Mouse (Mus musculus): ENCODE measurements around the gene 1700029H14Rik. TPM values are rescaled to one million over a fixed set of nuclear protein-coding genes. Genes with fewer than 3 reads are reported as not detected.

Gene 1700029H14Rik
- polyA plus RNA-seq, 1 experiment, result 0.18 TPM

DNA sequence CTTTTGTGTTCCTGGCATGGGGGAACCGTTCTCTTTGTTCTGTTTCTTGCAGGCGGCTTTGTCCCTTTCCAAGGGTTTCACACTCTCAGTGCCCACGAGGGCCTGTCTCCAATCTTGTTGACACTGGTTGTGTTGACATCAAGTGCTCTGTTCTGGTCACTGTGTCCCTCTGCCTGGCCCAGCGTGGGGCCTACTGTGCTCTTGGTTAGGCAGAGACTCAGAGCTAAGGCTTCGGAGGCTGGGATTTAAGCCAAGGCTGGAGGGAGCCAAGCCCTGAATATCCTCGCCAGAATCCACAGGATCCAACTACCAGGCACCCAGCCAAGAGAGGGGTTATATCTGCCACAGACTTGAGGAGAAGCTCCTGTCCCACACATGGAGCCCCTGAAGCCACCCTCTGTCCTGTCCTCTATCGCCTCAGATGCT is 32.4 kb downstream of the 1700029H14Rik start:
- TF ChIP-seq CTCF (IDR thresholded peaks at IDR 0.05; ENCODE audit: borderline replicate concordance, insufficient read depth, low read depth, low read length) (no peak), POLR2A (IDR thresholded peaks at IDR 0.05; ENCODE audit: borderline replicate concordance, insufficient read depth, low read length) (no peak)
- H3K27me3 ChIP-seq (ENCODE audit: control insufficient read depth, insufficient read depth, low read length), result no peaks in the 10 kb centered on the region
- no peak overlapping the region for H3K4me3 ChIP-seq (replicated peaks; ENCODE audit: insufficient read depth, low read depth, low read length)
- WGBS, result 7% methylated on average over 7 of the region's 7 CpGs
- peaks cover 37% of the 10 kb centered on the region for H3K4me1 ChIP-seq (ENCODE audit: control insufficient read depth, insufficient read depth, low read length)
- H3K27ac ChIP-seq (ENCODE audit: insufficient read depth, low read length), result peak overlapping the region; percentile 34; the same call in 1 of the 2 replicates
- peak; percentile 92 to 93 for DNase-seq

DNA sequence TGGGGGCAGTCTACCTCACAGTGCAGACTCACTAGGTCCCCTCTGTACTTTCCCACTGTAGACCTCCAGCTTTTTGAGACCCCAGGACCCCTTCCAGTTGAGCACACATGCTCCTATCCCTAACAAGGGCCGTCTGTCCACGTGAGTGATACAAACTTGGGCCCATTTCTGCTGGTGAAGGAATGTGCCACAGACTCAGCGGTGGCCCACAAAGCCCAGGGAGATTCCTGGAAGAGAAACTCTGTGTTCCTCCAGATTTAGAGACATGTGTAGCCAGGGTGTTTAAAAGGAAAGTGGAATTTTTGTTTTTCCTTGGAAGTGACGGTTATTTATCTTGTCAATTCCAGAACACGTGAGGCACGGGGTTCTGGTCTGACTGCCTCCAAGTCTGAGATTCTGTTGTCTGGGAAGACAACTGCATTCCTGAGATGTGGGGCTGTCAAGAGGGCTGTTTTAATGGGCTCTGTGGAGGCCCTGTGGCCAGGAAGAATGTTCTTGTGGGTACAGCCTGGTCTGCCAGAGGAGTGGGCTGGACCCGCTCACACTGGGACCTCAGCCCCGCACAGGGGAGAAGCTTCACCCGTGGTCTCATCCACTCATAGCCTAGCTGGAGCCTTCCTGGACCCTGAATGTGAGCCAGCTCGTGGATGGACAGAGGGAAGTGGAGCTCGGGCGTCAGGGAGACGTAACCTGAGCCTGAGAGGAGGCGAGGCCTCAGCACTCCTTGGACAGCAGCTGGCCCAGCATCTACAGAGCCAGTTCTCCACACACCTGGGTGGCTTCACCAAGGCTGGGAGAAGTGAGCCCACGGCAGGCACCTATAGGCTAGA is 33.0 kb downstream of the 1700029H14Rik start:
- 76% methylated on average over 15 of the region's 15 CpGs for WGBS
- Histone ChIP-seq H3K4me3 (replicated peaks; ENCODE audit: insufficient read depth, low read depth, low read length) (no peak overlapping the region), H3K27ac (ENCODE audit: insufficient read depth, low read length) (no peak overlapping the region), H3K27me3 (ENCODE audit: control insufficient read depth, insufficient read depth, low read length) (no peaks in the 10 kb centered on the region), H3K4me1 (ENCODE audit: control insufficient read depth, insufficient read depth, low read length) (peaks cover 37% of the 10 kb centered on the region)
- TF ChIP-seq CTCF (IDR thresholded peaks at IDR 0.05; ENCODE audit: borderline replicate concordance, insufficient read depth, low read depth, low read length), result no peak
- TF ChIP-seq POLR2A (IDR thresholded peaks at IDR 0.05; ENCODE audit: borderline replicate concordance, insufficient read depth, low read length), result no peak
- DNase-seq, result no peak

DNA sequence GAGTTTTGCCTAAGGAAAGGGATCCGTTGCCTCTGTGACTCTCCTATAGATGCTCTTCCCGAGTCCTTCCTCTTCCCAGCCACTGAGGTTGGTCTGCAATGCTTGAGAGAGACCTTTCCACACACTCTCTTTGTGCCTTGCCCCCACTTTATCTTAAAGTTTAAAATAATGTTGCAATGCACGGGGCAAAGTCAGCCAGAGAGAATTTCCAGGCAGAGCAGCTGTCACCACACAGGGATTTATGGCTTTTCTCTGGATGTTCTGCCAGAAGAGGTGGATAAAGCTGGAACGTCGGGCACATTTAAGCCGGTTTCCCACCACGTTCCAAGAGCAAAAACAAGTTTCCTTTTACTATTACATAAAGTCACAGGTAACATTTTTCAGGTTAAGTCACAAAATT is 40.9 kb downstream of the 1700029H14Rik start:
- no peak for TF ChIP-seq POLR2A (IDR thresholded peaks at IDR 0.05; ENCODE audit: borderline replicate concordance, insufficient read depth, low read length)
- TF ChIP-seq CTCF (IDR thresholded peaks at IDR 0.05; ENCODE audit: borderline replicate concordance, insufficient read depth, low read depth, low read length), result no peak
- DNase-seq, result no peak
- H3K27me3 ChIP-seq (ENCODE audit: control insufficient read depth, insufficient read depth, low read length), result no peaks in the 10 kb centered on the region
- no peak overlapping the region for H3K27ac ChIP-seq (ENCODE audit: insufficient read depth, low read length)
- WGBS, result 78% methylated on average over 7 of the region's 7 CpGs
- H3K4me3 ChIP-seq (replicated peaks; ENCODE audit: insufficient read depth, low read depth, low read length), result no peak overlapping the region
- H3K4me1 ChIP-seq (ENCODE audit: control insufficient read depth, insufficient read depth, low read length), result peaks cover under 1% of the 10 kb centered on the region; the same call in 1 of the 2 replicates

DNA sequence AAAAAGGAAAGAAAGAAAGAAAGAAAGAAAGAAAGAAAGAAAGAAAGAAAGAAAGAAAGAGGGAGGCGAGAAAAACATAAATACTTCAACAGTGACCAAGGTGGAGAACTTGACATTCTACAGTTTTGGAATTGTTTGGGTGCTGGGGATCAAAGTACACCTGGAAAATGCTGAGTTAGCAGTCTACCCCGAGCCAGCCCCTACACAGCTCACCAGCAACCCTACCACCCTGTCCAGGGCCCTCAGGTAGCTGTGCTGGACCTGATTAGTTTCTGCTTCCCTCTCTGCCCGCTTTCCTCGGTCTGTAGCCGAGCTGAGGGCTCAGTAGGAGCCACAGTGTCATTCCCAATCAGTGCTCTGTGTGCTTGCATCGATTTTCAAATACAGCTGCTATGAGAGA is 41.9 kb downstream of the 1700029H14Rik start:
- 77% methylated on average over 6 of the region's 6 CpGs for WGBS
- TF ChIP-seq CTCF (IDR thresholded peaks at IDR 0.05; ENCODE audit: borderline replicate concordance, insufficient read depth, low read depth, low read length) (no peak), POLR2A (IDR thresholded peaks at IDR 0.05; ENCODE audit: borderline replicate concordance, insufficient read depth, low read length) (no peak)
- peaks cover 10% of the 10 kb centered on the region for H3K4me1 ChIP-seq (ENCODE audit: control insufficient read depth, insufficient read depth, low read length)
- H3K4me3 ChIP-seq (replicated peaks; ENCODE audit: insufficient read depth, low read depth, low read length), result no peak overlapping the region
- H3K27me3 ChIP-seq (ENCODE audit: control insufficient read depth, insufficient read depth, low read length), result no peaks in the 10 kb centered on the region
- no peak overlapping the region for H3K27ac ChIP-seq (ENCODE audit: insufficient read depth, low read length)
- DNase-seq, result no peak

DNA sequence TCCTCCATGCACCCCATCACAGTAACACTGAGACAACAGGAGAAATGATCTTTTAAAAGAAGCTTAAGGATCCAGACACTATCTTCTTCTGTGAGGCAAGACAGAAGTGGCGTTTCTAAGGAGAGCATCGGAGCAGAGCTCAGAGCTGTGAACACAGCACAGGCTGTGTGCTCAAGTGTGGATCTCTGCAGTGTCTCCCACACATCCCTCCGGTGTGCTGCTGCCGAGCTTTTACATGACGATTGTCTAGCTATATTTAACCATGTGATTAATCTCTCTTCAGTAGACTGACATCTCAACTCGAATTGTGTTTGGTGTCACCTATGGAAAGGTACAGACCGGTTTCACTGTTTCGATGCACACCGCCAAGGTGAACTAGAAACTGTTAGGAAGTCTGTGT is 42.8 kb downstream of the 1700029H14Rik start:
- Histone ChIP-seq H3K27ac (ENCODE audit: insufficient read depth, low read length) (no peak overlapping the region), H3K4me3 (replicated peaks; ENCODE audit: insufficient read depth, low read depth, low read length) (no peak overlapping the region), H3K27me3 (ENCODE audit: control insufficient read depth, insufficient read depth, low read length) (no peaks in the 10 kb centered on the region), H3K4me1 (ENCODE audit: control insufficient read depth, insufficient read depth, low read length) (peaks cover 12% of the 10 kb centered on the region)
- TF ChIP-seq POLR2A (IDR thresholded peaks at IDR 0.05; ENCODE audit: borderline replicate concordance, insufficient read depth, low read length) (no peak), CTCF (IDR thresholded peaks at IDR 0.05; ENCODE audit: borderline replicate concordance, insufficient read depth, low read depth, low read length) (no peak)
- no peak for DNase-seq
- 89% methylated on average over 9 of the region's 9 CpGs for WGBS

DNA sequence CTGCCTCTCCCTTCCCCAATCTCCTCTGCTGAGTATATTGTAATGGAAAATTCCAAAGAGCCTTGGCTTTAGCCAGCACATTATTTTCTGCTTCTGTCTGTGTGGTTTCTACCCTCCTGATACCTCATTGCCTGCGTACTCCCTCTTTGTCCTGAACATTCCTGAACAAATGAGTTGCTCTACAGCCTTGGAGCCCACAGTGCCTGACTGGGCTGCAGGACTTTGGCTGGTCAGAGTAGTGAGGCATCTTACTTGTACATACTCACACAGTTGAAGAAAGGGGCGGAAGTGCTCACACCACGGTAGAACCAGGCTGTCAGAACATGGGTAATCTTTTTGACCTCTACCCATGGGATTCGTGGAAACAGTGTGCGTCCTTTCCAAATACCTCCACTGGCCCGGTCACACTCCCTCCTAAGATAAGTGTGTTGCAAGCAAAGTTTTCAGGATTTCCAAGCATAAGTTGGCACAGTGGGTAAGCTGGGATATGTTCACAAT is 44.9 kb downstream of the 1700029H14Rik start:
- Histone ChIP-seq H3K27me3 (ENCODE audit: control insufficient read depth, insufficient read depth, low read length) (no peaks in the 10 kb centered on the region), H3K27ac (ENCODE audit: insufficient read depth, low read length) (no peak overlapping the region), H3K4me3 (replicated peaks; ENCODE audit: insufficient read depth, low read depth, low read length) (no peak overlapping the region), H3K4me1 (ENCODE audit: control insufficient read depth, insufficient read depth, low read length) (peaks cover 23% of the 10 kb centered on the region)
- 98% methylated on average over 6 of the region's 6 CpGs for WGBS
- TF ChIP-seq POLR2A (IDR thresholded peaks at IDR 0.05; ENCODE audit: borderline replicate concordance, insufficient read depth, low read length), result no peak
- no peak for TF ChIP-seq CTCF (IDR thresholded peaks at IDR 0.05; ENCODE audit: borderline replicate concordance, insufficient read depth, low read depth, low read length)
- DNase-seq, result no peak

DNA sequence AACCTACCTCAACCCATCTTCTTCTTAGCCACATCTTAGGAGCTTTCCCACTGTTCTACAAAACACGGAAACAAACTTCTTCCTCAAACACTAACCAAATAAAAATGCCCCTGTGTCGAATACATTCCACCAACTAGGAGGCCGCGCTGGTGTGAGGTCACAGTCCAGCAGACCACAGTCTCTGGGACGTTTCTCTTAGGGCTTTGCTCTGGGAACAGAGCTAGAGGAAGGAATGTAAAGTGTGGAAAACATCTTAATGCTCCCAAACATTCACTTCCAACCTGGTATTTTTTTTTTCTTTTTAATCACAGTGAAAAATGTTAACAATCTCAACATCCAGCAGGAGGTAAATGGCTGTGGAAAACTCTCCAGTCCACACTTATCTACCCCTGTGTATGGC is 45.5 kb downstream of the 1700029H14Rik start:
- TF ChIP-seq POLR2A (IDR thresholded peaks at IDR 0.05; ENCODE audit: borderline replicate concordance, insufficient read depth, low read length) (no peak), CTCF (IDR thresholded peaks at IDR 0.05; ENCODE audit: borderline replicate concordance, insufficient read depth, low read depth, low read length) (no peak)
- 92% methylated on average over 5 of the region's 5 CpGs for WGBS
- DNase-seq, result no peak
- Histone ChIP-seq H3K4me1 (ENCODE audit: control insufficient read depth, insufficient read depth, low read length) (peaks cover 27% of the 10 kb centered on the region), H3K27ac (ENCODE audit: insufficient read depth, low read length) (no peak overlapping the region), H3K27me3 (ENCODE audit: control insufficient read depth, insufficient read depth, low read length) (no peaks in the 10 kb centered on the region), H3K4me3 (replicated peaks; ENCODE audit: insufficient read depth, low read depth, low read length) (no peak overlapping the region)

DNA sequence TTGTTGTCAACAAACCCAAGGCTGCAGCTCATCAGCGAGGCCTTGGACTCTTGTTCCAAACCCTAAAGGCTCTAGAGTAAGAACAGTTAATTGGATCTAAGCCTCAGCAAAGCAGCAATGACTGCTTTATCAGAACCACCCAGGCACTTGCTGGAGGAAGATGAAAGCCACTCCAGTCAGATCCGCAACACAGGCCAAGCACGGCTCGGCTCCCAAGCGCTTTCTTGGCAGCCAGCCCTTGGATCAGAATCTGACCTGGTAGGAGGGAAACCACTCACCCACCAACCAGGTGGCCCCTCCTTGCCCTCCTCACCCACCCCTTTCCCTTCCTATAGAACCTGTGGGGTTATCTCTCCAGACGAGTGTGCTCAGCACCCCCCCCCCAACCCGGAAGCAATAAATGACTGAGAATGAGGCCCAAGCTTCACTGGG is 46.2 kb downstream of the 1700029H14Rik start:
- H3K27me3 ChIP-seq (ENCODE audit: control insufficient read depth, insufficient read depth, low read length), result no peaks in the 10 kb centered on the region
- H3K4me1 ChIP-seq (ENCODE audit: control insufficient read depth, insufficient read depth, low read length), result peaks cover 32% of the 10 kb centered on the region
- WGBS, result 18% methylated on average over 7 of the region's 7 CpGs
- H3K4me3 ChIP-seq (replicated peaks; ENCODE audit: insufficient read depth, low read depth, low read length), result no peak overlapping the region
- DNase-seq, result peak; percentile 63 to 72
- TF ChIP-seq CTCF (IDR thresholded peaks at IDR 0.05; ENCODE audit: borderline replicate concordance, insufficient read depth, low read depth, low read length) (no peak), POLR2A (IDR thresholded peaks at IDR 0.05; ENCODE audit: borderline replicate concordance, insufficient read depth, low read length) (no peak)
- H3K27ac ChIP-seq (ENCODE audit: insufficient read depth, low read length), result no peak overlapping the region

Measured in cerebellum, adult 2 months (tissue).